Mouse (Mus musculus): ENCODE measurements around the gene Rnf150. TPM values are rescaled to one million over a fixed set of nuclear protein-coding genes. Genes with fewer than 3 reads are reported as not detected.

Rnf150 gene
- polyA plus RNA-seq, 1 experiment from 2014 or later: 0.55 TPM

DNA sequence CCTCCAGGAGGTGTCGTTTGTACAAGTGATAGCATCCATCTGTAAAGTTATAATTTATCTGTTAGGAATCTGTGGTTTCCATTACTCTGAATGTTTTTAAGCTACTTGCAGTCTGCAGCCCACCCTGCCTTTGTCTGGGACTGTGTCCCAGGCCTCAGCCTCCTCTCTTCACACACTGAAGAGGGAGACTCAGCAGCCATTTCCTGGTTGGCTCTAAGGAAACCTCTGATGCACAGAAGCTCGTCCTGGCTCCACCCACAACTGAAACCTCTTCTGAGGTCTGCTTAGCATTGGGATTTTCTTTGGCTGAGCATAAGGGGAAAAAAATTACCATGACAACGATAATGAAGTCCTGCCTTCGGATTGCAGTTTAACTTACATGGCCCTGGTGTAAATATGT, 110.2 kb downstream of the Rnf150 start:
- H3K9me3 ChIP-seq (ENCODE audit: control insufficient read depth, low read length): no peaks in the 10 kb centered on the region
- TF ChIP-seq CTCF (IDR thresholded peaks at IDR 0.05; ENCODE audit: low read depth): no peak
- no peaks in the 10 kb centered on the region for H3K27me3 ChIP-seq (ENCODE audit: control insufficient read depth, insufficient read depth, low read length)
- no peak overlapping the region for H3K9ac ChIP-seq (ENCODE audit: low read length)
- no peaks in the 10 kb centered on the region for H3K36me3 ChIP-seq (ENCODE audit: control insufficient read depth, insufficient read depth, low read length)
- DNase-seq (ENCODE audit: low spot score): no peak
- H3K4me2 ChIP-seq (replicated peaks; ENCODE audit: low read depth): no peak overlapping the region
- 40% methylated on average over 4 of the region's 4 CpGs for WGBS
- H3K4me1 ChIP-seq (replicated peaks; ENCODE audit: control insufficient read depth, insufficient read depth): no peaks in the 10 kb centered on the region
- H3K27ac ChIP-seq (replicated peaks): no peak overlapping the region
- no peak for ATAC-seq (ENCODE audit: low FRiP score, low TSS enrichment)
- no peak overlapping the region for H3K4me3 ChIP-seq (ENCODE audit: low read depth, low read length)

DNA sequence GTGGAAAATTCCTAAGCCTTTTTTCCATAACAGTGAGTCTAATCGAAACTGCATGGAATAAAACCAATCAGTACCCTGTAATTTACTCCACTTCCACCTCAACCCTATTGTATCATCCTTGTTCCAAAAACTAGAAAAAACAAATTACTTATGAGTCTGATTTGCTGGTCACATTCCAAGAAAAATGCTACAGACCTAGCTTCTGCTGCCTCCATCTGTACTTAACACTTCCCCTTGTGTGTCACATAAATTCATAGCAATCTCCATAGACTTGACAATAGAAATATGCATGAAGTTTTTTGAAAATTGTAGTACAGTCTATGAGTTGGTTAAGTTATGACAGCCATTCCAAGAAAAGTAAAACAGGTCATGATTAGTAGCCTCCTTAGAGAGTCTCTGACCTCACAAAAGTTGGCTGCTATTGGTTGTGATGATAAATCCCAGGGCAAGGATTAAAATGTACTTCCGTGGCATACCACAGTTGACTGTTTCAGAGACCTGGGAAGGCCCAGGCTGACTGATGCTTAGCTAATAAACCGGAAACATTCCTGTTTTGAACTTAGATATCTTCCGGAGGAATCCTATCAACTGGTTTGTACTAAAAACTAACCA, 118.2 kb downstream of the Rnf150 start:
- no peaks in the 10 kb centered on the region for H3K9me3 ChIP-seq (ENCODE audit: control insufficient read depth, low read length)
- ATAC-seq (ENCODE audit: low FRiP score, low TSS enrichment) (no peak), DNase-seq (ENCODE audit: low spot score) (no peak)
- TF ChIP-seq EP300 (optimal IDR thresholded peaks at IDR 0.05): no peak
- no peak overlapping the region for H3K4me2 ChIP-seq (replicated peaks; ENCODE audit: low read depth)
- no peak overlapping the region for H3K27ac ChIP-seq (replicated peaks)
- no peak overlapping the region for H3K9ac ChIP-seq (ENCODE audit: low read length)
- 69% methylated on average over 4 of the region's 4 CpGs for WGBS
- no peaks in the 10 kb centered on the region for H3K36me3 ChIP-seq (ENCODE audit: control insufficient read depth, insufficient read depth, low read length)
- peaks cover 3% of the 10 kb centered on the region; the same call in 1 of the 2 replicates for H3K4me1 ChIP-seq (replicated peaks; ENCODE audit: control insufficient read depth, insufficient read depth)
- H3K4me3 ChIP-seq (ENCODE audit: low read depth, low read length): no peak overlapping the region
- H3K27me3 ChIP-seq (ENCODE audit: control insufficient read depth, insufficient read depth, low read length): no peaks in the 10 kb centered on the region

DNA sequence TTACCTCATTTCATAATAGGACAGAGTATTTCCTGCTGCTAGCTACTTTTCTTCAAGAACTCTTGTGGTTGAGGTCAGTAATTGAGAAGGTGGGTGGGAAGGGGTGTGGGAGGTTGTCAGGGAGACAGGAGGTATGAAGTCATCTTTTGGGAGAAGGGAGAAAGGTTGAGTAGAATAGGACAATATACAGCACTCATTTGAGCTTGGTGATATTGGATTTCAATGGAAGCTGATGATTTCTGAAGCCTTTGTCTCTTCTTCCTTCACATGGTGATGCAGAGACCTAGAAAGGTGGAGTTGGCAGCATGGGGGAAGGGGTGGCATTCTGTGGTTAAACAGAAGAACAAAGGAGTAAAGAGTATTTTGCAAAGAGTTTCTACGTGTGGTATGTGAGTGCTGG, 119.7 kb downstream of the Rnf150 start:
- ATAC-seq (ENCODE audit: low FRiP score, low TSS enrichment): peak; percentile 40; the same call in 1 of the 2 replicates

DNA sequence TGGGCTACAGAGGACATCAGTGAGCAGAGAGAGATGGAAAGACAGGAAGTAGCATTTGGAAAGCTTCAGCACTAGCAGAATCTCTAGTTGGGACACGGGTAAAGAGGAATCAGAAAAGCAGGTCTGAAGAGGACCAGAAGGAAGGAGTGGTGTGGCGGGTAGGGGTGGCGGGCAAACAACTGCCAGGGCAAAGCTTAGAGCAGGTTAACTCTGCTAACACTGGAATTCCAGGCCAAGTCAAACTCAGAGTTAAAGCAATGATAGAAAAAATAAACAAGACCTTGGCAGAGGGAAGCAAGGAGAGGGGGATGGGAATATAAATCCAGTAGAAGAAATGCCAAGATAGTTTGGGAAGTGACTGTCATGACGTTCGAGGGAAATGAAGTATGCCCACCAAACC, 120.1 kb downstream of the Rnf150 start:
- Histone ChIP-seq H3K27ac (replicated peaks) (peak overlapping the region; percentile 25; the same call in 1 of the 2 replicates), H3K9me3 (ENCODE audit: control insufficient read depth, low read length) (no peaks in the 10 kb centered on the region), H3K27me3 (ENCODE audit: control insufficient read depth, insufficient read depth, low read length) (no peaks in the 10 kb centered on the region), H3K4me3 (ENCODE audit: low read depth, low read length) (no peak overlapping the region), H3K36me3 (ENCODE audit: control insufficient read depth, insufficient read depth, low read length) (no peaks in the 10 kb centered on the region), H3K9ac (ENCODE audit: low read length) (no peak overlapping the region), H3K4me1 (replicated peaks; ENCODE audit: control insufficient read depth, insufficient read depth) (peaks cover 3% of the 10 kb centered on the region; the same call in 1 of the 2 replicates), H3K4me2 (replicated peaks; ENCODE audit: low read depth) (no peak overlapping the region)
- ATAC-seq (ENCODE audit: low FRiP score, low TSS enrichment) (peak; percentile 63), DNase-seq (ENCODE audit: low spot score) (peak; percentile 42)
- 28% methylated on average over 5 of the region's 5 CpGs for WGBS
- TF ChIP-seq EP300 (optimal IDR thresholded peaks at IDR 0.05) (no peak), CTCF (IDR thresholded peaks at IDR 0.05; ENCODE audit: low read depth) (no peak)

More for the DNA sequence above, 119.7 kb downstream of the Rnf150 start:
- Histone ChIP-seq H3K27me3 (ENCODE audit: control insufficient read depth, insufficient read depth, low read length) (no peaks in the 10 kb centered on the region), H3K4me3 (ENCODE audit: low read depth, low read length) (no peak overlapping the region), H3K4me2 (replicated peaks; ENCODE audit: low read depth) (no peak overlapping the region), H3K27ac (replicated peaks) (peak overlapping the region; percentile 25; the same call in 1 of the 2 replicates), H3K36me3 (ENCODE audit: control insufficient read depth, insufficient read depth, low read length) (no peaks in the 10 kb centered on the region), H3K9ac (ENCODE audit: low read length) (no peak overlapping the region), H3K4me1 (replicated peaks; ENCODE audit: control insufficient read depth, insufficient read depth) (peaks cover 3% of the 10 kb centered on the region; the same call in 1 of the 2 replicates), H3K9me3 (ENCODE audit: control insufficient read depth, low read length) (no peaks in the 10 kb centered on the region)
- WGBS: 24% methylated on average over 1 of the region's 1 CpGs
- no peak for DNase-seq (ENCODE audit: low spot score)
- TF ChIP-seq EP300 (optimal IDR thresholded peaks at IDR 0.05) (no peak), CTCF (IDR thresholded peaks at IDR 0.05; ENCODE audit: low read depth) (no peak)

DNA sequence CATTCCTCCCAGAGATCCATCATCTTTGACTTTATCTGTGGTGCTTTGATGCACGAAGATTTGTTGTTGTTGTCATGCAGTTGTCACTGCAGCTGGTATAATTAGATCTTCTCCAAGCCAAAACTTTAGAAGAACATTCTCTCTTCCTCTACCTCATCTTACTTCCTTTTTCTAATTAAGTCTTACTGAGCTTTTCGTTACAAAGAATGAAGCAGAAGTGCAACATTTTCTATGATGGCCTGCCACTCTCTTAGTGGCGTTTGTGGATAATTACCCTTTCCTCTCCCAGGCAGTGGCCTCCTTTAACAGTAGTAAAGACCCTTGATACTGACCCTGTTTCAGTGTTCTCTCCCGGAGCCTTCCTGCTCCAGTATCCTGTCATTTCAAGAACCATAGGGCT, 128.9 kb downstream of the Rnf150 start:
- ATAC-seq (ENCODE audit: low FRiP score, low TSS enrichment): no peak
- no peak overlapping the region for H3K27ac ChIP-seq (replicated peaks)
- H3K36me3 ChIP-seq (ENCODE audit: control insufficient read depth, insufficient read depth, low read length): no peaks in the 10 kb centered on the region
- no peaks in the 10 kb centered on the region for H3K9me3 ChIP-seq (ENCODE audit: control insufficient read depth, low read length)
- H3K4me2 ChIP-seq (replicated peaks; ENCODE audit: low read depth): no peak overlapping the region
- no peak for DNase-seq (ENCODE audit: low spot score)
- H3K27me3 ChIP-seq (ENCODE audit: control insufficient read depth, insufficient read depth, low read length): no peaks in the 10 kb centered on the region
- WGBS: 69% methylated on average over 4 of the region's 4 CpGs
- no peak overlapping the region for H3K4me3 ChIP-seq (ENCODE audit: low read depth, low read length)
- H3K9ac ChIP-seq (ENCODE audit: low read length): no peak overlapping the region
- TF ChIP-seq CTCF (IDR thresholded peaks at IDR 0.05; ENCODE audit: low read depth): no peak
- no peak for TF ChIP-seq EP300 (optimal IDR thresholded peaks at IDR 0.05)
- 0 out of 2 replicates have a peak, but pooled peaks cover 2% of the 10 kb centered on the region for H3K4me1 ChIP-seq (replicated peaks; ENCODE audit: control insufficient read depth, insufficient read depth)

DNA sequence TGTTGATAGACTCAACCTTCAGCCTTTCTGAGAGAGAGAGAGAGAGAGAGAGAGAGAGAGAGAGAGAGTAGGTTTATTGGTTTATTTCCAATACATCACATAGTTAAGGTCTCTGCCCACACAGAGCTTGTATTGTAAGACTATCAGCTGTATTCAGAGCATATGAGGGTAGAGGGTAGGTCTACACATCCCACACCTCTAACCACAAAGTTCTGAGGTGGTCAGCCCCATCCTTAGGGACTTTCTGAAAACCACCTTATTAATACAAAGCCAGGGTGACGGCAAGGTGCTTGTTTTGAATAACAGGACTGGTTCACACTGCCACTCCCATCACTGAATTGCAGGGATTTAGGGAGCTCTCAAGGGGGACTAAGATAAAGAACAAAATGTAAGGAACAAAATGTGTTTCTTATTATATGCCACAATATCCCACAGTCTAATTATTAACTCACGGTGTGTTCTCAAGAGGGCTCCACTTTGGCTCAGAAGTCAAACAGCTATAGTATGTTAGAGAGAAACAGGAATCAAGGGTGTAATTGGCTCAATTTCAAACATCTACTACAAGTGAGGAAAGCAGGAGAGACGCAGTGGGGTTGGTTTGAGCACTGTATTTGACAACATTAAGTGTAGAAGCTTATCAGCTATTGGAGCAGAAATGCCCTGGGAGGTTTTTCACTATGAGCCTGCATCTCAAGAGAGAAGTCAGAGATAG, 132.7 kb downstream of the Rnf150 start:
- no peak overlapping the region for H3K9ac ChIP-seq (ENCODE audit: low read length)
- no peaks in the 10 kb centered on the region for H3K9me3 ChIP-seq (ENCODE audit: control insufficient read depth, low read length)
- no peak overlapping the region for H3K27ac ChIP-seq (replicated peaks)
- no peaks in the 10 kb centered on the region for H3K27me3 ChIP-seq (ENCODE audit: control insufficient read depth, insufficient read depth, low read length)
- TF ChIP-seq CTCF (IDR thresholded peaks at IDR 0.05; ENCODE audit: low read depth) (no peak), EP300 (optimal IDR thresholded peaks at IDR 0.05) (no peak)
- 56% methylated on average over 3 of the region's 3 CpGs for WGBS
- H3K36me3 ChIP-seq (ENCODE audit: control insufficient read depth, insufficient read depth, low read length): no peaks in the 10 kb centered on the region
- no peak overlapping the region for H3K4me2 ChIP-seq (replicated peaks; ENCODE audit: low read depth)
- 0 out of 2 replicates have a peak, but pooled peaks cover 2% of the 10 kb centered on the region for H3K4me1 ChIP-seq (replicated peaks; ENCODE audit: control insufficient read depth, insufficient read depth)
- H3K4me3 ChIP-seq (ENCODE audit: low read depth, low read length): no peak overlapping the region
- no peak for ATAC-seq (ENCODE audit: low FRiP score, low TSS enrichment)
- no peak for DNase-seq (ENCODE audit: low spot score)

Measured in stomach, postnatal 0 days (tissue).